Mouse (Mus musculus) spleen, adult 2 months (tissue): ENCODE measurements at regions not wholly inside any gene's neighbourhood (a gene's known extent, or its start where the extent isn't known, plus 50 kb on each side); places are given as distances from the start of the nearest gene placed in this dataset.

Experiments
- DNase-seq, 2 experiments: peaks; one replicate each; pipeline versions ENCODE4 v3.0.0 to v3.0.0-alpha.2; 2012 to 2021; ENCODE audit warnings: low spot score in 2 of 2, low read depth in 1 of 2
- H3K27ac ChIP-seq: fragments of 200-500 bp; 2 replicates; pipeline ENCODE4 v1.5.1; 2012; ENCODE audit warnings: low read length, inconsistent platforms; ENCODE audit not compliant: insufficient read depth
- H3K27me3 ChIP-seq: fragments of 200-500 bp; 2 replicates; pipeline ENCODE4 v1.6.1; 2012; ENCODE audit warnings: mild to moderate bottlenecking, moderate library complexity, low read length, inconsistent platforms; ENCODE audit not compliant: control insufficient read depth, insufficient read depth
- H3K36me3 ChIP-seq: fragments of 200-500 bp; 2 replicates; pipeline ENCODE4 v1.6.1; 2012; ENCODE audit warnings: mild to moderate bottlenecking, low read length, inconsistent platforms; ENCODE audit not compliant: control insufficient read depth, insufficient read depth
- H3K4me1 ChIP-seq: fragments of 200-500 bp; 2 replicates; pipeline ENCODE4 v1.6.1; 2011; ENCODE audit warnings: inconsistent platforms; ENCODE audit not compliant: control insufficient read depth, insufficient read depth, insufficient read length
- H3K4me3 ChIP-seq: fragments of 200-500 bp; 2 replicates; pipeline ENCODE4 v1.5.1; 2011; ENCODE audit warnings: mild to moderate bottlenecking, inconsistent platforms; ENCODE audit not compliant: insufficient read depth, insufficient read length; ENCODE audit errors: extremely low read depth
- CTCF ChIP-seq: fragments of 200-500 bp; IDR thresholded peaks from 2 replicates; pipeline ENCODE4 v1.5.1; 2011; ENCODE audit warnings: mild to moderate bottlenecking, inconsistent platforms; ENCODE audit not compliant: insufficient read depth, insufficient read length, insufficient replicate concordance; ENCODE audit errors: extremely low read depth
- POLR2A ChIP-seq: fragments of 200-500 bp; IDR thresholded peaks from 2 replicates; pipeline ENCODE4 v1.6.1; 2011; ENCODE audit warnings: low read depth, low read length, inconsistent platforms
- WGBS: fragments of 180-500 bp; shearing (Covaris S2); methylation state at CpG from one replicate; pipeline ENCODE4 v1.1.7; 2018; 5-methylcytosine and 5-hydroxymethylcytosine counted together

DNA sequence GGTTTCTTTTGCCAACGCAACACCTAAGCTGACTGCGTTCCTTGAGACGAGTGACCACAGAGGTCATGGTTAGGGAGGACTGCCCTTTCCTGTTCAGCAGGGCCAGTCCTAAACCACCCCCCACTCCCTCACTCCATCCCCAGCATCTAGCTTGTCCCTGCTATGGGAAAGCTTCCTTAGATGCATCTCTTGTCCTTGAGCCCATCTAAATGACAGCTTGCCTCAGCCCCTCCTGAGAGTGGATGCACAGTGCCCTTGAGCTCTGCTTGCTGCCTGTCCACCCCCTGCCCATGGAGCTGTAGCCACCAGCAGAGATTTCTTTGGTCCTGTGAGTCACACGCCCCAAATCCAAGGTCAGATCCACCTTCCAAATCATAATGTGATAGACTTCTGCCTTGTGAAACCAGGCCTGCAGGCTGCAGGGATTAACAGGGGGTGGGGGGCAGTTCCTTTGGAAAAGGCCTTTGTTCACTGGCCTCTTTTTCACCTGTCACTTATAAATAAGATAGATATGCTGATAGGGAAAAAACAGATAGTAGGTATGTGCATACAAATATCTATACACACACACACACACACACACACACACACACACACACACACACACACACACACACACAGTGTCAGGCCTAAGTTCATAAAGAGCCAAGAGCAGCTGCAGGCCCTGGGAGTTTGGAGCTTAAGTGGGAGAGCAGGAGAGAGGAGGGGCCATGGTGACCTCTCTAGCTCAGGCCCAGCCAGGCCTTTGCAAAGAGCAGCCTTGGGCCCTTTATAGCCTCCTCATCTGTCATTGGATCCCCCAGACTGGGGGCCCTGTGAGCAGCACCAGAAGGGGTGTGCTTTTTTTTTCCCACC is 56.4 kb upstream of the Adra2c start:
- DNase-seq: no peak
- Histone ChIP-seq H3K36me3 (no peaks in the 10 kb centered on the region), H3K27ac (no peak overlapping the region), H3K4me3 (no peak overlapping the region), H3K27me3 (no peaks in the 10 kb centered on the region), H3K4me1 (no peaks in the 10 kb centered on the region)
- WGBS: 86% methylated on average over 4 of the region's 4 CpGs
- TF ChIP-seq CTCF (no peak), POLR2A (no peak)

DNA sequence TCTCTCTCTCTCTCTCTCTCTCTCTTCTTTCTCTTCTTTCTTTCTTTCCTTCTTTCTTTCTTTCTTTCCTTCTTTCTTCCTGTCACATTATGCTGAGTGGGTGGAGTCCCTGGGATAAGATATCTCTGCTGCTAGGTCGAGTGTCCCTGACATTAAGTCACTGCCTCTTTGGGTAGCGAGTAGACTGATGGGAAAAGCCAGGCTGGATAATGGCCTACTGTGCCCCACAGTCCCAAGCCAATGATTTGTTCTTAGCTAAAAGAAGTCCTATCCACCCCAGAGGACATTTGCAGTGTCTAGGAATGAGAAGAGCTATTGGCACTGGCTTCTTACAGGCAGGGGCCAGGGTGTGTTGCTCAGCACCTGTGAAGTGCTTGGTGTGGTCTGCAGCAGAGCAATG is 61.8 kb upstream of the Adra2c start:
- 59% methylated on average over 2 of the region's 2 CpGs for WGBS
- H3K27me3 ChIP-seq: no peaks in the 10 kb centered on the region

DNA sequence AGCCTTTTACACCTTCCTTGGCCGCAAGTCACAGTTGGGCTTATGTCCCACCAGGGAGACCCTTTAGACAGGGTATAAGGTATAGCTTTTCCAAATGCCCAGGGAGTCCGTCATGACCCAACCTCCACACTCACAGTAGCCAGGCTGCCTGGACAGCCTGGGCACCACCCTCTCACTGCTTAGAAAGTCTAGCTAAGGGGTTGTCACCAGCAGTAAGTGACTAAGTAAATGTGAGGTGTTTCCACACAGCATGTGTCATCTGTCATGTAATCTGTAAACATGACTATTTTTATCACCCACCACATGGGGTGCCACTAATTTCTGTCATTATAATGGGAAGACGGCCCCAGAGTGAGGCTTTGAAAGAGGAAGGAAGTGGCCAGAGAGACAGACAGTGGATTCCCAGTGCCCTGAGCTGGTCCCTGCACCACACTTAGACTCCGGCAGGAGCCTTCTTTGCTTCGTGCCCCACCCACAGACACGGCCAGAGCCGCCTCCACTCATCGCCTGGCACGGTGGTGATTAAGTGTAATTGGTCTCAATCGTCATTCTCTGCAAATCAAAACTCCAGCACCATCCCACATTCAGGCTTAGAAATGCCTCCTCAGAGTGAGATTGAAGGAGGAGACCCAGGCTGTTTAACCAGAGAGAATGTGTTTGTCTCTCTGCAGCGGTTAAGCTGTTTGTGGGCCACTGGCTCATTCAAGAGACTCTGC is 62.5 kb upstream of the Adra2c start:
- Histone ChIP-seq H3K27me3 (no peaks in the 10 kb centered on the region), H3K4me1 (no peaks in the 10 kb centered on the region), H3K4me3 (no peak overlapping the region), H3K27ac (no peak overlapping the region), H3K36me3 (no peaks in the 10 kb centered on the region)
- WGBS: 61% methylated on average over 11 of the region's 11 CpGs
- no peak for TF ChIP-seq CTCF
- TF ChIP-seq POLR2A: no peak
- no peak for DNase-seq

More for the DNA sequence above, 61.8 kb upstream of the Adra2c start:
- no peak for TF ChIP-seq CTCF
- no peak for TF ChIP-seq POLR2A
- no peak overlapping the region for H3K4me3 ChIP-seq
- H3K27ac ChIP-seq: no peak overlapping the region
- H3K36me3 ChIP-seq: no peaks in the 10 kb centered on the region
- no peak for DNase-seq
- H3K4me1 ChIP-seq: no peaks in the 10 kb centered on the region

DNA sequence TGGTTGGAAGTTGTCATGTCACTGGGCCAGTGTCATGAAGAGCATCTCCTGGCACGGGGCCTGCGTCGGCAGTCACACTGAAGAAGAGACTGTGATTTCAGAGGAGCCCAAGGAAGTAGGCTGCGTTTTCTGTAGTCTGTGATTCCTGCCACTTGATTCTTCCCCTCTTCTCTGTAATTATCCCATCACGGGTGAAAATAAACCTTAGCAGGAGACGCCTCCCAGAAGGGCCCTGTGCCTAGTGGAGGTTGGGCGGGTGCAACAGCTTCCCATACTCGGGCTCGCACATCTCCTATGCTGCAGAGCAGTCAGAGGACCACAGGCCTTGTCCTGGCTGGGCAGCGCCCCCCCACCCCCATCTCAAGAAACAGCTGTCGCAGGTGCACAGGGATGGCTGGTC is 63.1 kb upstream of the Adra2c start:
- H3K27me3 ChIP-seq: no peaks in the 10 kb centered on the region
- no peak overlapping the region for H3K27ac ChIP-seq

DNA sequence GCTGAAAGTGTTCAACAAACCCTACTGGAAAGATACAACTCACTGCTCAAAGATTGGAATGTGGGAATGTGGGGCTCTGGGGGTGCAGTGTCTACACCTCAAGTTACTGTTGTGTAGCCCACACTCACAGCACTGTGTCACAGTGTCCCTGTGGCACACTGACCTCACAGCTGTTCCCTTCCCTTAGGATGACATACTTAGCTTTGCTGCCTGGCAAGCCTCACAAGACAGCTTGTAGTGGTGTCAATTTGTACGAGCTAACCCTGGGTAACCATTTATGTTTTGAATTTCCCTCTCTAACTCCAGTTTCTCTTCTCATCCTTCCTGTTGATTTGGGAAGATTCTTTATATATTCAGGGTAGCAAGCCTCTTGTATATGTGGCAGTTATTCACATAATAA is 68.8 kb upstream of the Adra2c start:
- 65% methylated on average over 1 of the region's 1 CpGs for WGBS
- H3K27ac ChIP-seq: no peak overlapping the region

More for the DNA sequence above, 63.1 kb upstream of the Adra2c start:
- no peaks in the 10 kb centered on the region for H3K4me1 ChIP-seq
- no peak overlapping the region for H3K4me3 ChIP-seq
- TF ChIP-seq CTCF (no peak), POLR2A (no peak)
- H3K36me3 ChIP-seq: no peaks in the 10 kb centered on the region
- no peak for DNase-seq
- WGBS: 90% methylated on average over 11 of the region's 11 CpGs

DNA sequence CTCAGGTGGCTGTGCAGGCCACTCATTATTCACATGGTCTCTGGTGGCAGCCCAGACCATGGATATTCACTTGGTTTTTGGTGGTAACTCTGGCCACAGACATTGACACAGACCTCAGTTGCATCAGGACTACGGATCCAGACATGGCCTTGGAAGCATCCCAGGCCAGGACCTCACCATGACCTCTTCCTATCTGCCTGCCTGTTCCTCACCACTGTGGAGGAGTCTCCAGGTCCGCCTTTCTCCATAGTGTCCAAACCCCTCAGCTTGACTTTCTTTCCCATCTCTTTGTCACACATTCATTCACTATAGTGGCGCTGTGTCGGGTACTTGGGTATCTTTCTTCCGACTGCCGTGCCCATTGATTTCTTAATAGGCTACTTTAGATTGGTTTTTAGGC is 74.1 kb upstream of the Adra2c start:
- WGBS: 88% methylated on average over 6 of the region's 6 CpGs
- Histone ChIP-seq H3K36me3 (no peaks in the 10 kb centered on the region), H3K27ac (no peak overlapping the region), H3K27me3 (no peaks in the 10 kb centered on the region), H3K4me3 (no peak overlapping the region), H3K4me1 (no peaks in the 10 kb centered on the region)
- no peak for TF ChIP-seq POLR2A
- no peak for TF ChIP-seq CTCF
- DNase-seq: no peak

More for the DNA sequence above, 68.8 kb upstream of the Adra2c start:
- Histone ChIP-seq H3K27me3 (no peaks in the 10 kb centered on the region), H3K4me1 (no peaks in the 10 kb centered on the region), H3K4me3 (no peak overlapping the region), H3K36me3 (no peaks in the 10 kb centered on the region)
- no peak for TF ChIP-seq POLR2A
- no peak for TF ChIP-seq CTCF
- no peak for DNase-seq
